In the genomic region with DNA sequence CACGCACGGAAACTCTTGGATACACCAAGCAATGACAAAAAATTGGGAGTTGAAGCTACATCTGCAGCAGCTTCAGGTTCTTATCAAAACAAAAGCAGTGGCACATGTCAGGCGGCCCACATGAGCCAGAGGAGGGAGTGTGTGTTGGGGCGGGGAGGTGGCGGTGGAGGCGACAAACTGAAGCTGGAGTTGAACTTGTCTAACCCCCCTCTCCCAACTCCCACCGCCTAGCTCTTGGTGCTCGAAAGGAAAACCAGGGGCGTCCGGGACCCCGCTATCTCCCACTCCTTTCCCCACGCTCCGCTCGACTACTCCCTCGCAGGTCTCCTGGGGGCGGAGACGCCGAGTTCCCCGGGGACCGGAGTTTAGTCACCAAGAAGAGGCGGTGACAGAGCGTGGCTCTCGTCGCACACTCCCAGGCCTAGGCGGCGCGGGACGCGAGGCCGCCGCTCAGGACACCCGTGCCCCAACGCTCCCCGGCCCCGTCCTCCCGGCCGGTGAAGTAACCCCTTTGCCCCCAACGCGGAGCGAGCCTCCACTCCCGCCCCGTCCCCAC, we compare ENCODE assay signal across 8 mouse cellular contexts. TPM values are rescaled to one million over a fixed set of nuclear protein-coding genes. Genes with fewer than 3 reads are reported as not detected.
DNase-seq lines count a peak whose midpoint lies in the region; TF ChIP-seq lines count a peak whose summit lies in the region.

No protein-coding gene starts in this region.

- H3K4me3 ChIP-seq in bone marrow macrophage, adult 2 months (ENCODE audit: insufficient read depth, low read length) = peak overlapping the region; percentile 78
- H3K4me3 ChIP-seq in forebrain, embryonic 10.5 days = peak overlapping the region; percentile 97
- H3K4me3 ChIP-seq in layer of hippocampus, adult 2 months = peak overlapping the region; percentile 76

- H3K36me3 ChIP-seq in forebrain, embryonic 10.5 days (replicated peaks) = peaks cover 35% of the 10 kb centered on the region

- no peak for TF ChIP-seq POLR2A in bone marrow macrophage, adult 2 months (IDR thresholded peaks at IDR 0.05; ENCODE audit: borderline replicate concordance, low read depth, low read length)

- H3K9me3 ChIP-seq in forebrain, embryonic 10.5 days = no peaks in the 10 kb centered on the region

- H3K27me3 ChIP-seq in forebrain, embryonic 10.5 days (ENCODE audit: poor library complexity, severe bottlenecking) = no peaks in the 10 kb centered on the region

- peak; percentile 49 for DNase-seq in ES-CJ7 (ENCODE audit: low read depth, low spot score)
- peak; percentile 72 for DNase-seq in forebrain, embryonic 10.5 days (ENCODE audit: extremely low spot score, low spot score)
- DNase-seq in heart, postnatal 10 days = peak; percentile 74 to 77
- DNase-seq in layer of hippocampus, adult 2 months (ENCODE audit: low spot score in 2 of 2) = peak in 1 of 2 experiments; percentile 12
- DNase-seq in lung, postnatal 14 days = peak; percentile 70
- DNase-seq in ovary, postnatal 14 days (ENCODE audit: low spot score) = peak; percentile 43
- DNase-seq in thymus, postnatal 36 days = peak; percentile 67 to 73

- 1% methylated on average over 42 of the region's 42 CpGs for WGBS in forebrain, embryonic 10.5 days

- intact Hi-C loops in heart, postnatal 10 days (cut with DNase I) = loop anchor here (10.0 kb wide), 1 partner anchor 460 kb away; no protein-coding TSS in a partner anchor

- peaks cover 18% of the 10 kb centered on the region for H3K4me1 ChIP-seq in bone marrow macrophage, adult 2 months (ENCODE audit: control insufficient read depth, insufficient read depth, low read length)
- peaks cover 32% of the 10 kb centered on the region for H3K4me1 ChIP-seq in forebrain, embryonic 10.5 days

- peak overlapping the region; percentile 89 for H3K27ac ChIP-seq in bone marrow macrophage, adult 2 months (ENCODE audit: insufficient read depth, low read depth, low read length)
- peak overlapping the region; percentile 98 for H3K27ac ChIP-seq in forebrain, embryonic 10.5 days
- H3K27ac ChIP-seq in layer of hippocampus, adult 2 months = peak overlapping the region; percentile 43; the same call in 1 of the 2 replicates

- TF ChIP-seq CTCF in bone marrow macrophage, adult 2 months (IDR thresholded peaks at IDR 0.05; ENCODE audit: low read depth, low read length) = no peak
- TF ChIP-seq CTCF in layer of hippocampus, adult 2 months (conservative IDR thresholded peaks at IDR 0.05) = no peak

RNA-seq across cellular contexts. Expression of a gene that starts 1.6 kb away (rescaled TPM):
- not detected in 2 replicates for polyA plus RNA-seq in bone marrow macrophage, adult 2 months (2012; ENCODE audit: insufficient read depth, insufficient read length, missing spikeins)
- not detected in 2 replicates for polyA plus RNA-seq in forebrain, embryonic 10.5 days (2016; fragmentation: Nextera tagmentation; extraction: Ambion mirVana)
- not detected for total RNA-seq in heart, postnatal 10 days (2021)
- total RNA-seq in layer of hippocampus, adult 2 months (2021) = not detected

RNA-seq across cellular contexts. Expression of a gene that starts 29.4 kb away (rescaled TPM):
- polyA plus RNA-seq in bone marrow macrophage, adult 2 months (2012; ENCODE audit: insufficient read depth, insufficient read length, missing spikeins) = 19.8 and 22.2 TPM in 2 replicates
- 35.6 and 41.0 TPM in 2 replicates for polyA plus RNA-seq in forebrain, embryonic 10.5 days (2016; fragmentation: Nextera tagmentation; extraction: Ambion mirVana)
- 10 to 100 TPM; 11.8 to 13.5 TPM for total RNA-seq in heart, postnatal 10 days (2021)
- total RNA-seq in layer of hippocampus, adult 2 months (2021) = 1 to 10 TPM; 1.4 to 1.8 TPM

Comparison
In these comparisons a context has a peak if more than half of its experiments do, and no peak if none do; other contexts are left out.
1. H3K27ac ChIP-seq: peak in every context shown above with its lines; median percentile 98 in forebrain, embryonic 10.5 days; 89 in bone marrow macrophage, adult 2 months; 43 in layer of hippocampus, adult 2 months.
2. RNA of a gene that starts 29.4 kb away (total RNA-seq): 11.8 to 13.5 TPM in heart, postnatal 10 days; 1.4 to 1.8 TPM in layer of hippocampus, adult 2 months; every median in the first group is over 4 times any median in the second.
3. Peak in every context shown above with its lines, with median percentiles within 50 percentile points of each other: H3K4me3 ChIP-seq.